Mouse (Mus musculus): ENCODE measurements at regions not wholly inside any gene's neighbourhood (a gene's known extent, or its start where the extent isn't known, plus 50 kb on each side); places are given as distances from the start of the nearest gene placed in this dataset.

DNA sequence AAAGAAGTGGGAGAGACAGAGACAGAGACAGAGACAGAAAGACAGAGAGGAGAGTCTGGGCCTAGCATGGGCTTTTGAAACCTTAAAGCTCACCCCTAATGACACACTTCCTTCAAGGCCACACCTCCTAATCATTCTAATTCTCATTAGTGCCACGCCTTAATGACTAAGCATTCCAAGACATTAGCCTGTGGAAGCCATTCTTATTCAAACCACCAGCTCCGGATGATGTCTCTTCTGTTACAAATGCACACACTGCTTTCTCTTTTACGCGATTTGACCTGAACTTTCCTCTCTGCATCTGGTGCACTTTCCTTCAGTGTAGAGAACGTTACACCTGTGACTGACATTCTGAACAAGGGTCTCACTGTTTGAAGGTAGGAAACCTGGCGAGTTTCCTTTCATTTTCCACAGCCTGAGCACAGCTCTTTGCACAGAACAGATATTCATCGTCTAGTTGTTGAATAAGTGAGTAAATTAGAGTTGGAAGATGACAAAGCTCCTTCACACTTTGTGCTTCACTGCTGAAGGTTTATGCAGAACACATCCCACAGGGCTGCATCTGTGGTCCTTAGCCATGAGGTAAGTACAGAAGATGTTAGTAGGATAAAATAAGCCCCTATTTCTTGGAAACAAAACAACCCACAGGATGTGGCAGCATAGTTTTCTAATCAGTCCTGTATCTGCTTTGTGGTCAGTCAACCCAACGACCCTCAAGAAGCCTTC is 116.8 kb downstream of the Faxc start:
- in situ Hi-C loops (cut with MboI; ENCODE audit: low pct_unique_long_range_greater_than_20kb in 1 of 2, low sequenced_read_pairs in 2 of 2, unreplicated experiment in 1 of 2), result no loop called here

DNA sequence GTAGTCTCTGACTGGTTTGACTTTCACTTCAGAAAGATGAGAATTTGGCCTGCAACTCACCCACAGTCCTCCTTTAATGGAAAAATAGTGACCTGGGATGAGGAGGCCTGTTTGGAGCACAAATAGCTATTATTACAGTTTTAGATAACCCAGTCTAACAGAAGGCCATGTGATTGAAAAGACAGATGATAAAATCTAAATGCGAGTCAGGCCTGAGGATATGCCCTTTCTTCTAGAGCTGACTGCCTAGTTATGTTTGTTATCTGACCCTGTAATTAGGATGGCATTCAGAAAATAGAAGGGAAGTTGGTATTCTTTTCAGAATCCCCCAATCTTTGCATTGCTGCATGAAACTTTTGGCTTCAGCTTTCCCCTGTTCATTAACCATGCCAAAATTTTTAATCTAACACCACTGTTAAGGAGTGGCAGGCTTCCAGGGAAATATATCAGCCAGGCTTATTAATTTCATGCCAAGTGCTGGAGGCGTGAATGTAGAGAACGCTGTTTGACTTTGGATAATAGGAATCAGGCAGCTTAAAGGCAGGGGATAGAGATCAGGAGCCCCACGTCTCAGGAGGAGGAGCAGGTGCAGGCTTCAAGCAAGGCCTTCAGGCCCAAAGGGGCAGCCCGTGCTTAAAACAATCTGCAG is 135.8 kb downstream of the Faxc start:
- in situ Hi-C loops (cut with MboI; ENCODE audit: low pct_unique_long_range_greater_than_20kb in 1 of 2, low sequenced_read_pairs in 2 of 2, unreplicated experiment in 1 of 2), result no loop called here

- in situ Hi-C loops (cut with MboI; ENCODE audit: low pct_unique_long_range_greater_than_20kb in 1 of 2, low sequenced_read_pairs in 2 of 2, unreplicated experiment in 1 of 2), result no loop called here
Observed at GRCm38 (mm10) chr4:22067678-22068299, 136.7 kb downstream of the Faxc start.

GRCm38 (mm10) chr4:22088209-22088787 is 157.2 kb downstream of the Faxc start:
- in situ Hi-C loops (cut with MboI; ENCODE audit: low pct_unique_long_range_greater_than_20kb in 1 of 2, low sequenced_read_pairs in 2 of 2, unreplicated experiment in 1 of 2), result no loop called here

GRCm38 (mm10) chr4:22089637-22090041 is 158.5 kb downstream of the Faxc start:
- in situ Hi-C loops (cut with MboI; ENCODE audit: low pct_unique_long_range_greater_than_20kb in 1 of 2, low sequenced_read_pairs in 2 of 2, unreplicated experiment in 1 of 2), result no loop called here

DNA sequence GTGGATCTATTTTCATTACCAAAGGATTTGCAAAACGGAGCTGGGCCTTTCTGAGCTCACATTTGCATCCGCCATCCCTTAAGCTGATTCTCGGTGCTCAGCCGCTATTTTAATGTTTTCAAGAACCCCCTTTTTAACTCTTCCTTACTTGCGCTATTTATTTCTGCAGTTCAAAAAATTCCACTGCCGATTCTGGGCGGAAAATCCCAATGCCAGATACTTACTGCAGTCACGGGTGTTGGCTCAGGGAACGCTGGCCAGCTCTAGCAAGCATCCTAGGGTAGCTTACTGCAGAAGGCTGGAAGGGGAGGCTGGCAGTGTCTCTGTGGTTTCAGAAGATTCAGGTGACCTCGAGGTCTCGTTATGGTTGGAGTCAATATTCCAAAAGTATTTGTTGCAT is 159.4 kb downstream of the Faxc start:
- in situ Hi-C loops (cut with MboI; ENCODE audit: low pct_unique_long_range_greater_than_20kb in 1 of 2, low sequenced_read_pairs in 2 of 2, unreplicated experiment in 1 of 2), result no loop called here

DNA sequence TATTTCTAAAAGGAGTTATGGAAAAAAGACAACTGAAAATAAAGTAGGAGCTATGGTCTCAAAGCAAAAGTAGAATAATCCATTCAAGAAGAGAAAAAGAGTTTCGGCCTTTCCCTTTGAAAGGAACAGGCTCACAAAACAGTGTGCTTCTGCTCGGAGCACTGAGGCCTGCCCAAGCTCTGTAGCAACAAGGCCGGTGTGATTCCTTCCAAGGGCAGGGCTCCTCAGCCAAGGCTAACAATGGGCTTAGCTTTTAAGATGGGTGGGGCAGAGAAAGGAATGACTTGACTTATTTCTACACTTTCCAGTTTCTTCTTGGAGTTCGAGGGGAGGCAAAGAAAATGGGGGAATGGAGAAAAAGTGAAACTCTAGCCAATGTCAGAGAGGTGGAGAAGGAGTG is 161.4 kb downstream of the Faxc start:
- in situ Hi-C loops (cut with MboI; ENCODE audit: low pct_unique_long_range_greater_than_20kb in 1 of 2, low sequenced_read_pairs in 2 of 2, unreplicated experiment in 1 of 2), result no loop called here

DNA sequence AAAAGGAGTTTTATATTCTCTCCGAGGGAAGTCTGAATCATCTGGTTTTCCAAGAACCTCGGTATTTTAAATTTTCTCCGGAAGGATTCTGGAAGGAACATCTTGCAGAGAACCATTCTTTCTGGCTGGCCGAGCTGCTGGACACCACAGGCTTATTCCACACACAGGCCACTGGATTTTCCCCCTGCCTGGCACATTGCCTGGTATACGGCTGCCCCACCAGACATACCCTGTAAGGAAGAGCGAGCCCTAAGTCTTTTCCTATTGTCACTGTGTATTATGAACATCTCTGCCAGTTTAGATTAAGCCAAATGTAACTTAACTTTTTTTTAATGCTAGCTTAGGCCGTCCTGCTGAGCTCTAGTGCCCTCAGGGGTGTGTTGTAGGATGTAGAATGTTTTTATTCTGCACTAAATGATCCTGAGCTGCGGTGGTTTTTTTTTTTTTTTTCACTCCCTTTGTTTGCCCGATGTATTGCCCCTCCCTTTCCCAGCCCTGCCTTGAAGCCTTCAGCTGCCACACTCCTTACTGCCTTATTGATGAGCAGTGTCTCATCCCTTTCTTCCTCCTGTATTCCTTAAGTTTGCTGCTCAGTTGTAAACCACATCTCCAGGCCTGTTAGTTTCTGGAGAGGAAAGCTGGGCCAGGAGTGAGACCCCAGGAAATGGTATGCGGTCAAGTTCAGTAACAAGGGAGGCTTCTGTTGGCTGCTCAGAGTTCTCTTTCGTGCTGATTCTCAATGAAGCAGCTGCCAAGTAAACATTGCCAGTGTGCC is 164.3 kb downstream of the Faxc start:
- in situ Hi-C loops (cut with MboI; ENCODE audit: low pct_unique_long_range_greater_than_20kb in 1 of 2, low sequenced_read_pairs in 2 of 2, unreplicated experiment in 1 of 2), result no loop called here

DNA sequence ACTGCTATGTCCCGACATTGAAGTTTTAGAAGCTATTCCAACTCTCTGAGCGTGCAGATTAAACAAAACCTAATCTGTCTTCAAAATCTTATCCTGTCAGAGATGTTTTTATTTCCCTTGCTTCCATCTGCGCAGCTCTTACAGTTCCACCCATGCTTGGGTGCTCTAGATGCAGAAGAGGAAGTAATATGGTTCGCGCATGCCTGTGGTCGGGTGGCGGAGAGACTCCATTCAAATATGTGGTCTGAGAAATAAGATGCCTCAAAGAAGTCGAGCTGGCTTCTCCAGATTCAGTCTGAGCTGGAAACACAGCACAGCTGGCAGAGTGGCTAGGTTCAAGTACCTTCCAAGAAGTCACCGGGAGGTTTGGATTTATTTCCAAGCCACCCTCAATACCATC is 167.5 kb downstream of the Faxc start:
- in situ Hi-C loops (cut with MboI; ENCODE audit: low pct_unique_long_range_greater_than_20kb in 1 of 2, low sequenced_read_pairs in 2 of 2, unreplicated experiment in 1 of 2), result no loop called here

GRCm38 (mm10) chr4:22102478-22102877 is 171.3 kb downstream of the Faxc start:
- in situ Hi-C loops (cut with MboI; ENCODE audit: low pct_unique_long_range_greater_than_20kb in 1 of 2, low sequenced_read_pairs in 2 of 2, unreplicated experiment in 1 of 2), result no loop called here

DNA sequence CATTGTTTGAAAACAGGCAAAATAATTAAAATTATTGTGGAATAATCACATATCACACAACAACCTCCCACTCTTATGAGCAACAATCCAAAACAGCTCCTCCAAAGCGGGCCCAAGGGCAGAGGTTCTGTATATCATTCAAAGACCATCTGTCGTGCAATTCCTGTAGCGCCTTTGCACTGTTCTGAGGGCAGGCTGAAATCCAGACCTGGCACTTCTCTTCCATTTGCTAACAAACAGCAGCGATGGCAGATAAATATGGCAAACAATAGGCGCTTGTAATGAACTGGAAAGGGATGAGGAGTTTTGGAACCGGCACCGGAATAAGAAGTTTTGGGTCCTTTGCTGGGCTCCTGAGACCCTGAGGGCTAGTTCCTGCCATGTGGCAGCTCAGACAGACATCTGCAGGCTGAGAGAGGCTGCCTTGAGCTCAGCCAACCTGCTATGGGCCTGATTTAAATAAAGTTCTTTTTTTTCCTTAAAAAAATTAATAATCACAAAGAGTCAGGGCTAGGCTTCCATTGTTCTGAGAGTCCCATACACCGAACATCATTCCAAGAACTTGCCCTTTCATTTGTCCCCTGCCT is 172.0 kb downstream of the Faxc start:
- in situ Hi-C loops (cut with MboI; ENCODE audit: low pct_unique_long_range_greater_than_20kb in 1 of 2, low sequenced_read_pairs in 2 of 2, unreplicated experiment in 1 of 2), result no loop called here

GRCm38 (mm10) chr4:22106883-22107282 is 175.8 kb downstream of the Faxc start:
- in situ Hi-C loops (cut with MboI; ENCODE audit: low pct_unique_long_range_greater_than_20kb in 1 of 2, low sequenced_read_pairs in 2 of 2, unreplicated experiment in 1 of 2), result no loop called here

DNA sequence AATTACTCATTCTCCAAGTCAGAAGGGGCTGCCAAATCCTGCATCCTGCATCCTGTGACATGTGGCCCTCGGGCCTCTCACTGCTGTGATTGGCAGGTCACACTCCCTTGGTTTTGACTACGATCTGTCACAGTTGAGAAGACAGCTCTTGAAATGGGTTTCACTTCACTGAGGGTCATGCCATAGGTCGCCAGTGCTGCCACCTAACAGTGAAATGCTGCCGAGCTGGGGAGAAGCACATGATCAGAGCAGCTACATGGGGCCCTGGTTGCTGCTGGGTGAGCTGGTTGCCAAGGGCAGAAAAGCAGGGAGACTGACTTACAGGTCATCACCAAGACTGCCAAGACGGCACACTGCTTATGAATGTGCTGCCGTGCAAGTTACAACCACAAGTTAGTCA is 178.3 kb downstream of the Faxc start:
- in situ Hi-C loops (cut with MboI; ENCODE audit: low pct_unique_long_range_greater_than_20kb in 1 of 2, low sequenced_read_pairs in 2 of 2, unreplicated experiment in 1 of 2), result no loop called here

DNA sequence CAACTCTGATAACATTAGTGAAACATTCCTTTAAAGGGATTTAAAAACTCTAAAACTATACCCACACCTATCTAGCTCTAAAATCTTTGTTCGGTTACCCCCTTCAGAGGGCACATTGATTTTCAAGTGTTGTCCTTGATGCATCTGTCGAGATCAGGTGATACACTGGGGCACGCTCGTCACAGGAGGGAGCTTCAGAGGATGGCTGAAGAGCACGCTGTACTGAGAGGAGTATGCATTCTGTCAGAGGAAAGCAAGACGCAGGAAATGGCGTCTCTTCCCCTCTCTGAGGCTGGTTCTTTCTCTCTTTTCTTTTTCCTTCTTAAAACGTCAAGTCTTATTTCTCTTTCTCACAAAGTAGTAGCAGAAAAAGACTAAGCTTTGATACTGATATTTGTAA is 179.3 kb downstream of the Faxc start:
- in situ Hi-C loops (cut with MboI; ENCODE audit: low pct_unique_long_range_greater_than_20kb in 1 of 2, low sequenced_read_pairs in 2 of 2, unreplicated experiment in 1 of 2), result loop anchor here in 1 of 2 experiments (10.0 kb wide), 1 partner anchor 86 kb away; no protein-coding TSS in a partner anchor

GRCm38 (mm10) chr4:22112209-22112608 is 181.1 kb downstream of the Faxc start:
- in situ Hi-C loops (cut with MboI; ENCODE audit: low pct_unique_long_range_greater_than_20kb in 1 of 2, low sequenced_read_pairs in 2 of 2, unreplicated experiment in 1 of 2), result loop anchor here in 1 of 2 experiments (10.0 kb wide), 1 partner anchor 87 kb away; no protein-coding TSS in a partner anchor

DNA sequence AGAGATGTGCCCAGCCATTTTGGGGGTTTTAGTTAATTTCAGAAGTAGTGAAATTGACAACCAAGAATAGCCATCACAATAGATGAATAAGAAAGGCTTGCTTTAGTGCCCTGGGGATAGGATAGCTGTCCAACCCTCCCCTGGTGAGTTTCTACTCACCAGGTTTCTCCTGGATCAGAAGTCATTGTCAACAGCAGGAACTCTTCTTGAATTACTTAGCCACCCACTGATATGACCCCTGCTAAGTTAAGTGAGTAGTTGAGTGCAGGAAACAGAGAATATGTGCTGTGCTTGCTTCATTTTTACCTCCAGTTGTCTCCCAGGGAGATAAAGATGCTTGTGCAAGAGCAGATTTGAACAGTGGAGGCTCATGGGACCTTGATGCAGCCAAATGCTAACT is 183.3 kb downstream of the Faxc start:
- in situ Hi-C loops (cut with MboI; ENCODE audit: low pct_unique_long_range_greater_than_20kb in 1 of 2, low sequenced_read_pairs in 2 of 2, unreplicated experiment in 1 of 2), result loop anchor here in 1 of 2 experiments (10.0 kb wide), 1 partner anchor 90 kb away; no protein-coding TSS in a partner anchor

- in situ Hi-C loops (cut with MboI; ENCODE audit: low pct_unique_long_range_greater_than_20kb in 1 of 2, low sequenced_read_pairs in 2 of 2, unreplicated experiment in 1 of 2), result loop anchor here in 1 of 2 experiments (10.0 kb wide), 2 partner anchors 95 to 355 kb away; no protein-coding TSS in a partner anchor
Observed at GRCm38 (mm10) chr4:22119877-22120276, 188.7 kb downstream of the Faxc start.

- in situ Hi-C loops (cut with MboI; ENCODE audit: low pct_unique_long_range_greater_than_20kb in 1 of 2, low sequenced_read_pairs in 2 of 2, unreplicated experiment in 1 of 2), result loop anchor here in 1 of 2 experiments (10.0 kb wide), 1 partner anchor 354 kb away; no protein-coding TSS in a partner anchor
Observed at GRCm38 (mm10) chr4:22120953-22121352, 189.8 kb downstream of the Faxc start.

Data from mouse embryonic stem cell (cell line).